Mouse (Mus musculus) heart, postnatal 0 days (tissue): Measurements from ENCODE around the gene Nav2. TPM values are rescaled to one million over a fixed set of nuclear protein-coding genes. Genes with fewer than 3 reads are reported as not detected.
A peak's percentile ranks its signal among the peaks of the same experiment; 100 is the strongest.

Experiments
- ATAC-seq: fragments of 200-750 bp; cut with Nextera tagmentation; 2 replicates; pipeline ENCODE4 v1.8.0; 2017; ENCODE audit warnings: low read depth, moderate number of reproducible peaks, moderate library complexity; ENCODE audit not compliant: insufficient read depth
- DNase-seq: peaks from one replicate; pipeline ENCODE4 v3.0.0-alpha.2; 2016; ENCODE audit warnings: low spot score
- H3K27ac ChIP-seq: fragments of 300-500 bp; sonication (generic); 2 replicates; pipeline ENCODE4 v1.5.1; 2014; ENCODE audit warnings: low read depth, mild to moderate bottlenecking
- H3K27me3 ChIP-seq: fragments of 300-500 bp; sonication (generic); 2 replicates; pipeline ENCODE4 v1.6.1; 2014; ENCODE audit warnings: low read length, mixed read lengths; ENCODE audit not compliant: control insufficient read depth, insufficient read depth
- H3K36me3 ChIP-seq: fragments of 300-500 bp; sonication (generic); replicated peaks from 2 replicates; pipeline ENCODE4 v1.6.1; 2014; ENCODE audit warnings: low read length, mixed read lengths; ENCODE audit not compliant: control insufficient read depth, insufficient read depth
- H3K4me1 ChIP-seq: fragments of 300-500 bp; sonication (generic); 2 replicates; pipeline ENCODE4 v1.6.1; 2014; ENCODE audit warnings: antibody characterized with exemption; ENCODE audit not compliant: control insufficient read depth, insufficient read depth
- H3K4me2 ChIP-seq: fragments of 300-500 bp; sonication (generic); 2 replicates; pipeline ENCODE4 v1.6.1; 2014; ENCODE audit warnings: low read depth, mild to moderate bottlenecking, low read length, moderate library complexity
- H3K4me3 ChIP-seq: fragments of 300-500 bp; sonication (generic); 2 replicates; pipeline ENCODE4 v1.5.1; 2014; ENCODE audit warnings: low read depth, low read length
- H3K9ac ChIP-seq: fragments of 300-500 bp; sonication (generic); replicated peaks from 2 replicates; pipeline ENCODE4 v1.6.1; 2014; ENCODE audit warnings: low read depth, low read length, mixed read lengths
- H3K9me3 ChIP-seq: fragments of 300-500 bp; sonication (generic); replicated peaks from 2 replicates; pipeline ENCODE4 v1.6.1; 2016; ENCODE audit warnings: low read length; ENCODE audit not compliant: control insufficient read depth
- CTCF ChIP-seq: IDR thresholded peaks from 2 replicates; pipeline ENCODE4 v1.5.1; 2016; ENCODE audit warnings: antibody characterized with exemption, control low read depth, low read depth
- EP300 ChIP-seq: IDR thresholded peaks from 2 replicates; pipeline ENCODE4 v1.6.1; 2016; ENCODE audit warnings: antibody characterized with exemption, low read depth
- WGBS: fragments of 180-500 bp; shearing (Covaris S2); extraction: QIAGEN DNeasy Blood & Tissue Kit; methylation state at CpG from one replicate; pipeline ENCODE4 v1.1.7; 2014; 5-methylcytosine and 5-hydroxymethylcytosine counted together
- polyA plus RNA-seq: library from polyadenylated mRNA; unstranded; fragments of >200 nt; fragmentation: Nextera tagmentation; extraction: Ambion mirVana; gene quantifications from 2 replicates; pipeline ENCODE4 v1.2.1, GENCODE M21; 2015
- total RNA-seq: library from RNA; depleted of rRNA; stranded (reverse); fragments of >200 nt; gene quantifications from 2 replicates; pipeline ENCODE4 v1.2.3, GENCODE M21; 2014; ENCODE audit warnings: low replicate concordance

The Nav2 gene
- total and polyA plus RNA-seq, 2 experiments from 2014 or later = 22.8 to 77.9 TPM

- no peaks in the 10 kb centered on the region for H3K9me3 ChIP-seq
- DNase-seq = no peak
- H3K9ac ChIP-seq = no peak overlapping the region
- TF ChIP-seq CTCF (no peak), EP300 (no peak)
- H3K4me2 ChIP-seq = no peak overlapping the region
- 0 out of 2 replicates have a peak, but pooled peaks cover 4% of the 10 kb centered on the region for H3K36me3 ChIP-seq
- H3K4me1 ChIP-seq = peaks cover 14% of the 10 kb centered on the region; the same call in 1 of the 2 replicates
- ATAC-seq = no peak
- H3K27me3 ChIP-seq = no peaks in the 10 kb centered on the region
- no peak overlapping the region for H3K27ac ChIP-seq
- H3K4me3 ChIP-seq = no peak overlapping the region
- 35% methylated on average over 5 of the region's 5 CpGs for WGBS
Observed at GRCm38 (mm10) chr7:49368590-49368989, 460.1 kb downstream of the Nav2 start.

- 22% methylated on average over 2 of the region's 3 CpGs for WGBS
- Histone ChIP-seq H3K27me3 (no peaks in the 10 kb centered on the region), H3K4me1 (peaks cover 14% of the 10 kb centered on the region; the same call in 1 of the 2 replicates), H3K9ac (no peak overlapping the region), H3K9me3 (no peaks in the 10 kb centered on the region), H3K4me2 (no peak overlapping the region), H3K27ac (no peak overlapping the region), H3K4me3 (no peak overlapping the region), H3K36me3 (no peaks in the 10 kb centered on the region)
- ATAC-seq (no peak), DNase-seq (no peak)
- TF ChIP-seq CTCF (no peak), EP300 (no peak)
Observed at GRCm38 (mm10) chr7:49369006-49369405, 460.5 kb downstream of the Nav2 start.

GRCm38 (mm10) chr7:49369809-49370473 is 461.4 kb downstream of the Nav2 start:
- ATAC-seq = no peak
- Histone ChIP-seq H3K4me1 (peaks cover 20% of the 10 kb centered on the region; the same call in 1 of the 2 replicates), H3K27ac (no peak overlapping the region), H3K36me3 (no peaks in the 10 kb centered on the region), H3K27me3 (no peaks in the 10 kb centered on the region), H3K9ac (no peak overlapping the region), H3K4me2 (no peak overlapping the region), H3K4me3 (no peak overlapping the region), H3K9me3 (no peaks in the 10 kb centered on the region)
- WGBS = 85% methylated on average over 10 of the region's 10 CpGs
- DNase-seq = no peak
- TF ChIP-seq CTCF (no peak), EP300 (no peak)

GRCm38 (mm10) chr7:49371345-49371744 is 462.8 kb downstream of the Nav2 start:
- WGBS = 91% methylated on average over 2 of the region's 2 CpGs

GRCm38 (mm10) chr7:49371972-49372371 is 463.5 kb downstream of the Nav2 start:
- H3K36me3 ChIP-seq = 0 out of 2 replicates have a peak, but pooled peaks cover 3% of the 10 kb centered on the region
- DNase-seq = no peak
- no peak overlapping the region for H3K4me3 ChIP-seq
- WGBS = 76% methylated on average over 7 of the region's 7 CpGs
- TF ChIP-seq EP300 (no peak), CTCF (no peak)
- H3K27ac ChIP-seq = no peak overlapping the region
- H3K27me3 ChIP-seq = no peaks in the 10 kb centered on the region
- H3K4me2 ChIP-seq = no peak overlapping the region
- no peak overlapping the region for H3K9ac ChIP-seq
- ATAC-seq = no peak
- peaks cover 25% of the 10 kb centered on the region for H3K4me1 ChIP-seq
- no peaks in the 10 kb centered on the region for H3K9me3 ChIP-seq

More at GRCm38 (mm10) chr7:49371345-49371744, 462.8 kb downstream of the Nav2 start:
- no peak for TF ChIP-seq CTCF
- TF ChIP-seq EP300 = no peak
- Histone ChIP-seq H3K27ac (no peak overlapping the region), H3K9me3 (no peaks in the 10 kb centered on the region), H3K4me3 (no peak overlapping the region), H3K27me3 (no peaks in the 10 kb centered on the region), H3K36me3 (no peaks in the 10 kb centered on the region), H3K4me1 (peaks cover 25% of the 10 kb centered on the region), H3K4me2 (no peak overlapping the region), H3K9ac (no peak overlapping the region)
- DNase-seq (no peak), ATAC-seq (no peak)

GRCm38 (mm10) chr7:49373173-49373572 is 464.7 kb downstream of the Nav2 start:
- H3K36me3 ChIP-seq = 0 out of 2 replicates have a peak, but pooled peaks cover 6% of the 10 kb centered on the region
- H3K9ac ChIP-seq = no peak overlapping the region
- H3K4me3 ChIP-seq = no peak overlapping the region
- no peaks in the 10 kb centered on the region for H3K9me3 ChIP-seq
- DNase-seq = no peak
- H3K4me2 ChIP-seq = no peak overlapping the region
- H3K4me1 ChIP-seq = peaks cover 25% of the 10 kb centered on the region
- no peak for TF ChIP-seq EP300
- peak; percentile 14; the same call in 1 of the 2 replicates for TF ChIP-seq CTCF
- no peak overlapping the region for H3K27ac ChIP-seq
- 81% methylated on average over 1 of the region's 1 CpGs for WGBS
- H3K27me3 ChIP-seq = no peaks in the 10 kb centered on the region
- ATAC-seq = no peak
